In the genomic region with DNA sequence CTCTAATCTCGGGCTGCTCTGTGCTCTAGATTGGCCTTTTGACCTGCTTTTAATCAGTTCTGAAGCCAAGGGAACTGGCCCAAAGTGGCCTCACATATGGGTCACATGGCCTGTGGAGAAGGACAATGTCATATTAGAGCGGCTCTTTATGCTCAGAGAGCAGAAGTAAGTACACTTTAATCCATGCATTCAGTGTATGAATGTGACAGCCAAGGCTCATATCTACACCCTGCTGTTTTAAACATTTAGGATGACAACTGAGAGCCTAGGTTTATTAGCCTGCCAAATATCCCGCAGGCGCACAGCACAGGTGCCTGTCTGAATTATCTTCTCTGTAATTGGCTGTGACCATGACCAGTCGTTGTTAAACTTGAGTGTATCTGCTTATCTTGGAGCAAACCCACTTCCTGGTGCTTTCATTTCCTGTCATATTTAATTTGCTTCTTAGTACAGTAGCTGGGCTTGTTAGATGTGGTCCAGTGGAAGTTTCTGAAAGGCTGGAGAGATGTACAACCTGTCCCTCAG, we compare ENCODE assay signal across 11 mouse cellular contexts. TPM values are rescaled to one million over a fixed set of nuclear protein-coding genes. Genes with fewer than 3 reads are reported as not detected.
DNase-seq lines count a peak whose midpoint lies in the region; ATAC-seq and TF ChIP-seq lines count a peak whose summit lies in the region.
"Had no signal": no experiment of that assay in that cellular context is flagged by ENCODE, and none has a peak within 500 bp of the region (broad histone marks: within the 10 kb centered on the region; RNA-seq: fewer than 3 reads in every experiment).

No protein-coding gene starts in this region.

- H3K27me3 ChIP-seq in heart, embryonic 15.5 days, result no peaks in the 10 kb centered on the region
- peaks cover 4% of the 10 kb centered on the region; the same call in 1 of the 2 replicates for H3K27me3 ChIP-seq in small intestine, adult 2 months (ENCODE audit: control insufficient read depth, insufficient read depth, low read length)
- H3K27me3 ChIP-seq: kidney, embryonic 15.5 days had no signal

- WGBS in heart, embryonic 15.5 days, result 36% methylated on average over 5 of the region's 5 CpGs
- WGBS in small intestine, adult 2 months, result 21% methylated on average over 5 of the region's 5 CpGs

- no peak for TF ChIP-seq CTCF in small intestine, adult 2 months (IDR thresholded peaks at IDR 0.05; ENCODE audit: extremely low read depth, insufficient read length, insufficient replicate concordance, low read depth, low read length)

- H3K4me2 ChIP-seq in heart, embryonic 15.5 days, result no peak overlapping the region
- H3K4me2 ChIP-seq: kidney, embryonic 15.5 days had no signal

- TF ChIP-seq POLR2A in small intestine, adult 2 months (IDR thresholded peaks at IDR 0.05; ENCODE audit: low read depth, low read length), result no peak

- no peak for DNase-seq in heart, postnatal 4 days
- peak; percentile 40 for DNase-seq in thymus, postnatal 0 days (ENCODE audit: low spot score)
- DNase-seq in thymus, postnatal 14 days, result no peak
- DNase-seq in testis, postnatal 10 days (ENCODE audit: low spot score), result no peak
- DNase-seq: cerebellum, adult 9-11 months had no signal

- no peaks in the 10 kb centered on the region for H3K36me3 ChIP-seq in heart, embryonic 15.5 days
- no peaks in the 10 kb centered on the region for H3K36me3 ChIP-seq in small intestine, adult 2 months (ENCODE audit: control insufficient read depth, insufficient read depth, low read length)
- H3K36me3 ChIP-seq: kidney, embryonic 15.5 days had no signal

- no peaks in the 10 kb centered on the region for H3K9me3 ChIP-seq in heart, embryonic 15.5 days (replicated peaks)
- H3K9me3 ChIP-seq: kidney, embryonic 15.5 days had no signal

- H3K4me1 ChIP-seq in heart, embryonic 15.5 days (replicated peaks), result peaks cover 30% of the 10 kb centered on the region
- peaks cover 5% of the 10 kb centered on the region for H3K4me1 ChIP-seq in small intestine, adult 2 months (ENCODE audit: control insufficient read depth, insufficient read depth, insufficient read length, low read length)

- H3K4me3 ChIP-seq in heart, embryonic 15.5 days, result no peak overlapping the region
- H3K4me3 ChIP-seq in small intestine, adult 2 months (ENCODE audit: low read depth, low read length), result no peak overlapping the region
- H3K4me3 ChIP-seq: erythroblast, embryonic 14.5 days; kidney, embryonic 15.5 days had no signal

- H3K9ac ChIP-seq in heart, embryonic 15.5 days, result no peak overlapping the region
- H3K9ac ChIP-seq: kidney, embryonic 15.5 days had no signal

- peak overlapping the region; percentile 1; the same call in 1 of the 2 replicates for H3K27ac ChIP-seq in heart, embryonic 15.5 days
- 0 out of 2 replicates have a peak overlapping the region, but pooled peaks have one; percentile 28 for H3K27ac ChIP-seq in small intestine, adult 2 months (ENCODE audit: insufficient read depth, low read depth, low read length)
- H3K27ac ChIP-seq: kidney, embryonic 15.5 days had no signal

- no peak for ATAC-seq in heart, embryonic 15.5 days (replicated peaks; ENCODE audit: insufficient number of reproducible peaks, insufficient read depth, low FRiP score, low read depth)
- peak; percentile 92 for ATAC-seq in inflammation-experienced regulatory T-cells, adult 6 months
- ATAC-seq in cerebellum, adult (ENCODE audit: insufficient number of reproducible peaks, low FRiP score, low TSS enrichment), result no peak

RNA-seq across cellular contexts. Expression of a gene that starts 0.8 kb away (rescaled TPM):
- polyA plus RNA-seq in heart, embryonic 15.5 days (2015; fragmentation: Nextera tagmentation; extraction: Ambion mirVana), result 43.7 and 45.2 TPM in 2 replicates
- total RNA-seq in heart, postnatal 4 days (2021), result 10 to 100 TPM; 13.9 to 15.9 TPM
- 14.4 and 16.1 TPM in 2 replicates for polyA plus RNA-seq in thymus, postnatal 0 days (2015; fragmentation: Nextera tagmentation; extraction: Ambion mirVana)
- polyA plus RNA-seq in inflammation-experienced regulatory T-cells, adult 6 months (2017; shearing (Covaris generic)), result 1 to 10 TPM in 1 of 3 experiments, under 1 TPM in 2; 0.16 to 1.1 (median 0.77) TPM
- 2.2 and 2.8 TPM in 2 replicates for polyA plus RNA-seq in small intestine, adult 2 months (2012; rRNA removed)
